Mouse (Mus musculus) intestine, embryonic 16.5 days (tissue): ENCODE measurements around the gene Cfap61. TPM values are rescaled to one million over a fixed set of nuclear protein-coding genes. Genes with fewer than 3 reads are reported as not detected.

Experiments
- ATAC-seq: fragments of 200-750 bp; cut with Nextera tagmentation; 2 replicates; pipeline ENCODE4 v1.8.0; 2017; ENCODE audit warnings: moderate TSS enrichment, moderate library complexity
- H3K27ac ChIP-seq: fragments of 300-500 bp; sonication (generic); 2 replicates; pipeline ENCODE4 v1.5.1; 2014; ENCODE audit warnings: mild to moderate bottlenecking, low read length
- H3K27me3 ChIP-seq: fragments of 300-500 bp; sonication (generic); replicated peaks from 2 replicates; pipeline ENCODE4 v1.6.1; 2014; ENCODE audit warnings: low read length, control low read depth, mixed read lengths; ENCODE audit not compliant: control insufficient read depth, insufficient read depth
- H3K36me3 ChIP-seq: fragments of 300-500 bp; sonication (generic); 2 replicates; pipeline ENCODE4 v1.6.1; 2014; ENCODE audit warnings: low read length, control low read depth; ENCODE audit not compliant: control insufficient read depth, insufficient read depth
- H3K4me1 ChIP-seq: fragments of 300-500 bp; sonication (generic); 2 replicates; pipeline ENCODE4 v1.6.1; 2014; ENCODE audit warnings: low read length, control low read depth, mixed read lengths; ENCODE audit not compliant: control insufficient read depth, insufficient read depth
- H3K4me2 ChIP-seq: fragments of 300-500 bp; sonication (generic); 2 replicates; pipeline ENCODE4 v1.6.1; 2014; ENCODE audit warnings: low read depth, low read length, control low read depth
- H3K4me3 ChIP-seq: fragments of 300-500 bp; sonication (generic); 2 replicates; pipeline ENCODE4 v1.5.1; 2014; ENCODE audit warnings: mild to moderate bottlenecking, low read length
- H3K9ac ChIP-seq: fragments of 300-500 bp; sonication (generic); 2 replicates; pipeline ENCODE4 v1.6.1; 2014; ENCODE audit warnings: low read depth, low read length
- H3K9me3 ChIP-seq: fragments of 300-500 bp; sonication (generic); 2 replicates; pipeline ENCODE4 v1.6.1; 2016; ENCODE audit warnings: low read length, control low read depth; ENCODE audit not compliant: control insufficient read depth
- WGBS: fragments of 180-500 bp; shearing (Covaris S2); extraction: QIAGEN DNeasy Blood & Tissue Kit; methylation state at CpG from one replicate; pipeline ENCODE4 v1.1.7; 2014; 5-methylcytosine and 5-hydroxymethylcytosine counted together
- polyA plus RNA-seq: library from polyadenylated mRNA; unstranded; fragments of >200 nt; fragmentation: Nextera tagmentation; extraction: Ambion mirVana; gene quantifications from 2 replicates; pipeline ENCODE4 v1.2.1, GENCODE M21; 2015

The Cfap61 gene
- polyA plus RNA-seq, 1 experiment from 2014 or later = 0.51 TPM

DNA sequence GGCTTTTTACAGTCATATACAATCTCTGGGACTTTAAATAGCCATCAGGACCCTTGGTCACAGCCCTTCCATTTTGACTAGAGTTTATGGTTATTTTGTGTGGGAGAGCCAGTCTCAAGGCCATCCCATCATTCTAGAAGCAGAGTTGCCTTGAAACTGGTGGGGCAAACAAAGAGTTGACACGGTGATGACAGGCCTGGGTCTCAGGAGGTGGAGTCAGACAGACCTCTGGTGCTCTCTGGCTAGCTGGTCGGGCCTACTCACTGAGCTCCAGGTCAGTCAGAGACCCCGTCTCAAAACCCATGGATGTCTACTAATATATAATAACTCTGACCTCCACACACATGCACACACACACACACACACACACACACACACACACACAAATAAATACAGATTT lies 206.1 kb downstream of the Cfap61 start:
- H3K4me1 ChIP-seq = no peaks in the 10 kb centered on the region
- no peak for ATAC-seq
- no peaks in the 10 kb centered on the region for H3K9me3 ChIP-seq
- no peak overlapping the region for H3K4me3 ChIP-seq
- no peaks in the 10 kb centered on the region for H3K27me3 ChIP-seq
- no peak overlapping the region for H3K9ac ChIP-seq
- no peak overlapping the region for H3K4me2 ChIP-seq
- H3K27ac ChIP-seq = no peak overlapping the region
- H3K36me3 ChIP-seq = no peaks in the 10 kb centered on the region
- 85% methylated on average over 3 of the region's 3 CpGs for WGBS

DNA sequence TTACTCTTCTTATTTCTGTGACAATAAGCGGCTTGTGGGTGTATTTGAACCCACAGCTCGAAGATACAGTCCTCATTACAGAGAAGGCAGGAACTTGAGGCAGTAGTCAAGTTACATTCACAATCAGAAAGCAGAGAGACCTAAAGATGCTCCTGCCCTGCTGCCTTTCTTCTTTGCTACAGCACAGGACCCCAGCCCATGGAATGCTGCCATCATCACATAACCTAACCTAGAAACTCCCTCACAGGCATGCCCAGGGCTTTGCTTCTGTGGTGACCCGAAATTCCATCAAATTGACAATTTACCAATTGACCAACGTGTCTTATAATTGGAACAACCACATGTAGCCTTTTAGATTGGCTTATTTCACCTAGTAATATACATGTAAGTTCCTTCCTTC lies 212.7 kb downstream of the Cfap61 start:
- H3K4me2 ChIP-seq = no peak overlapping the region
- no peak overlapping the region for H3K27ac ChIP-seq
- no peak for ATAC-seq
- H3K4me1 ChIP-seq = no peaks in the 10 kb centered on the region
- H3K9ac ChIP-seq = no peak overlapping the region
- H3K36me3 ChIP-seq = no peaks in the 10 kb centered on the region
- 78% methylated on average over 4 of the region's 4 CpGs for WGBS
- H3K4me3 ChIP-seq = no peak overlapping the region
- H3K9me3 ChIP-seq = no peaks in the 10 kb centered on the region
- no peaks in the 10 kb centered on the region for H3K27me3 ChIP-seq

DNA sequence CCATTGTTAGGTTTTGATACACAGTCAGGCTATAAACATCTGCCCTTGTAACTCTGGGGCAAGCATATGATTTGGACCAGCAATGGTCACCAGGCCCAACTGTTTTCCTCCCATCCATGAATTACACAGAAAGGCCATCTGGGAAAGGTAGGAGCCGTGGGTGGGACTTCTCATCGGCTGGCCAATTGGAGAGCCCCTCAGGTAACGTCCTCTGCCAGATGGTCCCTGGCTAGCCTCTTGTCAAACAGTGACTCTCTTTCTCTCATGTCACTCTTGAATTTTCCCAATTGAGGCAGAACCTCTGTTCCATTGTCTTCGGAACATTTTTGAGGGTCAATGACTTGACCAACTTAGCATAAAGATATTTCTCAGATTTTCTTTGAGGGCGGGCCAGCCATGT lies 213.2 kb downstream of the Cfap61 start:
- H3K27ac ChIP-seq = no peak overlapping the region
- H3K9me3 ChIP-seq = no peaks in the 10 kb centered on the region
- H3K4me3 ChIP-seq = no peak overlapping the region
- H3K36me3 ChIP-seq = no peaks in the 10 kb centered on the region
- H3K4me2 ChIP-seq = no peak overlapping the region
- no peaks in the 10 kb centered on the region for H3K4me1 ChIP-seq
- 88% methylated on average over 5 of the region's 5 CpGs for WGBS
- H3K9ac ChIP-seq = no peak overlapping the region
- H3K27me3 ChIP-seq = no peaks in the 10 kb centered on the region
- ATAC-seq = no peak

DNA sequence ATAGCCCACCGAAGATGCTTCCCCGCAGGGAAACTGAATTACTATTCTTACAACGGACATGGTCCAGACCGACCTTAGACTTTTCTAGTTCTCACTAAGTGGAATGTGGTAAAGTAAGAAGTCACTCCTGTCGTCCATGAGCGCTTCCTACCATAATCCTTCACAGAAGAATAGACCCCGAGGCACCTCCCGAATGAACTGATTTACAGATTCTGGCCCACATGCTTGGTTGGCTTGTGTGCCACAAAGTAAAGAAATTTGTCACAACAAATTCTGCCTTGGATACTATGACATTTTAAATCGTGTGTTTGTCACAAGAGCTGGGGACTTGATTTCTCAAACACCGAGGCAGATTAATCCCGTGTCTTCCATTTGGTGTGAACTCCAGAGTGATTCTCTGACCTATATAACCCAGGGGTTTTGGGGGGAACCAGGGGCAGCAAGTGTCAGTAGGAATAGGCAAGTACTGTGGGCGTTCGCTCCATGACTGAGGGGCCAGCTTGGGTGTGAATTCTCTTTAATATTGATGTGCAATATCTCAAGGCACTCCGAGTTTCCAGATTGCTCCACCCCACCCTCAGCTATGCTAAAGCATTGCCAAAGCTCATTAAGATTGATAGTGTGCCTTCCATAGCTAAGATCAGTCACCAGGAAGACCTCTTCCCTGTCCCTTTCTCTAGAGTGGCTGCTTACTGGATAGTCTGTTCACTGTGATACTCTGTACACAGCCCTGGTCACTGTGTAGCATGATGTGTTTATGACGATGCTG lies 214.8 kb downstream of the Cfap61 start:
- WGBS = 90% methylated on average over 15 of the region's 15 CpGs

DNA sequence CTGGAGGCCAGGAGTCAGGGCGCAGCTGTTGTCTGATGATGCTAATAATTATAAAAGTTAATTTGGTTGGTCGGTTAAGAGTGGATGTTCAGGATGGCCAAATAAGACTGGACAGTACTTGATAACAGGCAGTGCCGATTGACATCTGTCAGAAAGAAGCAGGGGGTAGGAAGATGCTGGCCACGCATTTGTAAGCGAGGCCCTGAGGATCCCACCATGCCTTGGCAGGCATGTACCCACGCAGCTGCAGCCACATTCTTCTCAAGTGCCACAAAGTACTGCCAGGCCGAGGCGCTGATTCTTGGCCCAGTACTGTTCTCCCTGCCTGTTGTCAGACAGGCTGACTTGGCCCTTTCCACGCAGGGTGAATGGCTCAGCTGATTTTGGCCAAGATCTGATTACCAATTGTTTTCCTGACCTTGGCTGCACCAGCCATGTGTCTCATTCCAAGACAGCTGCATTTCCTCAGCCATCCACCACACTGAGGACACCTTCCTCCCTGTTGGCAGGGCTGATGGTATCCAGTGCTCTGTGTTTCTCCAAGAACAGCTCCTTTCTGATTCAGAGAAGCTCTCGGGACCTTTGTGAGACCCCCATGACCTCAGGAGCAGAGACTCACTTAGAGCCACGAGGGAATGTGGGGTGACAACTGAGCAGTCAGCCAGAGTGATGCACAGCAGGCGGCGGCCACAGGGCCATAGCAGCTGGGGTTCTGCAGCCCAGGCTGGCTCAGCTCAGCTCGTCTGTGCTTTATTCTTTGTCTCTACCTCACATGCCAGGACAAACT lies 233.6 kb downstream of the Cfap61 start:
- no peaks in the 10 kb centered on the region for H3K27me3 ChIP-seq
- WGBS = 58% methylated on average over 14 of the region's 14 CpGs
- no peak overlapping the region for H3K4me3 ChIP-seq
- ATAC-seq = no peak
- no peak overlapping the region for H3K9ac ChIP-seq
- H3K4me2 ChIP-seq = no peak overlapping the region
- H3K36me3 ChIP-seq = no peaks in the 10 kb centered on the region
- no peaks in the 10 kb centered on the region for H3K9me3 ChIP-seq
- no peaks in the 10 kb centered on the region for H3K4me1 ChIP-seq
- no peak overlapping the region for H3K27ac ChIP-seq

More for the DNA sequence above, 214.8 kb downstream of the Cfap61 start:
- ATAC-seq = no peak
- no peaks in the 10 kb centered on the region for H3K4me1 ChIP-seq
- no peak overlapping the region for H3K27ac ChIP-seq
- H3K4me3 ChIP-seq = no peak overlapping the region
- H3K9me3 ChIP-seq = no peaks in the 10 kb centered on the region
- H3K27me3 ChIP-seq = no peaks in the 10 kb centered on the region
- no peaks in the 10 kb centered on the region for H3K36me3 ChIP-seq
- no peak overlapping the region for H3K4me2 ChIP-seq
- H3K9ac ChIP-seq = no peak overlapping the region

DNA sequence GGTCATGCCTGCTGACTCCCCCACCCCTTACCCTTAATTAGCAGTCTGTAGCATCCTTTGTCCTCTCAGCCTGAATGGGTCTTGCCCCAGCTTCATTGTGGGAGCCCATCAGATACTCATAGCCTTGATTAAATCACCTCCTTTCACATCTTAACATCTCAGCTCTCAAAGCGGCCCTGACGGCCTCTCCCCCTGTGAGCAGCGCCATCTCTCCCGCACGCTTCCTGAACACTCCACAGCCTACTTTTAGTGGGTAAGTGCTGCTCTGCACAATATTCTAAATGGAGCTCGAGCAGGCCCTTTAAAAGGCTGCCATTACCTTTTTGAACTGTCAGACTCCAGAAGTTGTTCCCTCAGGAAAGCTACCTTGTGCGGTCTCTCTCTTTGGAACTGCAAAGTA lies 234.9 kb downstream of the Cfap61 start:
- H3K36me3 ChIP-seq = no peaks in the 10 kb centered on the region
- no peak overlapping the region for H3K27ac ChIP-seq
- no peak overlapping the region for H3K4me2 ChIP-seq
- H3K4me1 ChIP-seq = no peaks in the 10 kb centered on the region
- 77% methylated on average over 7 of the region's 7 CpGs for WGBS
- H3K9ac ChIP-seq = no peak overlapping the region
- no peak for ATAC-seq
- no peak overlapping the region for H3K4me3 ChIP-seq
- no peaks in the 10 kb centered on the region for H3K9me3 ChIP-seq
- H3K27me3 ChIP-seq = no peaks in the 10 kb centered on the region

DNA sequence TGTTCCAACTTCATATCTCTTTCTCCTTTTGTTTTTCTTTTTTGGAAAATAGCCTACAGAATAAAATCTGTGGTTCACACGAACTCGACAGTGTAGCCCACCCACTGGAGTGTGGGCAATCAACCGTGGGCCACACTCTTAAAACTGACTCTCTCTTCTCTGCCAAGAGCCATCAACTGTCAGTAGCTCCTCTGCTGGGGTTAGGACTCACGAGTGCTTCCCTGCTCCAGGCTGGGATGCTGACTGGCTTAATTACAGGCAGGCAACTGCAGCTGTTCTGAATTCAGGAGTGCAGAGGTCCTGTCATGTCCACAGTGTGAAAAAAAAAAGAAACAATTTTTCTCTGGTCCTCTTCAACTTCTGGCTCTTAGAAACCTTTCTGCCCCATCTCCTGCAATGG lies 237.5 kb downstream of the Cfap61 start:
- WGBS = 65% methylated on average over 4 of the region's 4 CpGs
- Histone ChIP-seq H3K9me3 (no peaks in the 10 kb centered on the region), H3K36me3 (no peaks in the 10 kb centered on the region), H3K27me3 (no peaks in the 10 kb centered on the region), H3K27ac (no peak overlapping the region), H3K9ac (no peak overlapping the region), H3K4me1 (no peaks in the 10 kb centered on the region), H3K4me3 (no peak overlapping the region), H3K4me2 (no peak overlapping the region)
- ATAC-seq = no peak

DNA sequence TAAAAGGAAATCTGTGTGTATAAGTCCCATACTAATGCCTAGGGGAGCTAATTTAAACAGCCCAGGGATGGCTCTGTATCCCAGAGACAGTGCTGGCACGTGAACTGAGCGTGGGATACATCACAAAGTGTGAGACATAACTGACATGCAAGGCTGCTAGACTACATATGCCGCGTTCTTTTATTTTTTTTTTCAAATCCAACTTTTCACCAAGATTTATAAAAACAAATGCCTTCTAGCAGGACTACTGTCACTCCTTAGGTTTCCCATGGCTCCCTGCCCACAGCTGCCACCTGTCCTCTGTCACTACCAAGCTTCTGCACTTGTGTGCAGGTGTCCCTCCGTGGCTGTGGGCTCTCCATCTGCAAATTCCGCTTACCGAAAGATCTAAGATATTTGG lies 239.6 kb downstream of the Cfap61 start:
- Histone ChIP-seq H3K9me3 (no peaks in the 10 kb centered on the region), H3K27me3 (no peaks in the 10 kb centered on the region), H3K27ac (no peak overlapping the region), H3K4me3 (no peak overlapping the region), H3K4me2 (no peak overlapping the region), H3K4me1 (no peaks in the 10 kb centered on the region), H3K9ac (no peak overlapping the region), H3K36me3 (no peaks in the 10 kb centered on the region)
- 82% methylated on average over 7 of the region's 7 CpGs for WGBS
- ATAC-seq = no peak

DNA sequence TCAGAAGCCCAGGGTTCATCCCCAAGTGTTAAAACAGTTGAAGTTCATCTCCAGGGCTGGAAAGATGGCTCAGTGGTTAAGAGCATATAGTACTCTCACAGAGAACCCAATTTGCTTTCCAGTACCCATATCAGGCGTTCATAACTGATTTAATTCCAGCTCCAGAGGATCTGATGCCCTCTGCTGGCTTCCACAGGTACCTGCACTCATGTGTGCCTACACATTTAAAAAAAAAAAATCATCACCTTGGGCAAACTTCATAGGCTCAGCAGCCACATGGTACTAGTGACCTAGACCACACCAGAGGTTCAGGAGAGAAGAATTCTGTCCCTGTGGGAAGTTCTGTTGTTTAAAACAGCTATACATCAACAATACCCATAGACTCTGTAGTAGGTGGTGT lies 244.1 kb downstream of the Cfap61 start:
- no peak overlapping the region for H3K27ac ChIP-seq
- no peaks in the 10 kb centered on the region for H3K36me3 ChIP-seq
- no peaks in the 10 kb centered on the region for H3K4me1 ChIP-seq
- ATAC-seq = no peak
- WGBS = 67% methylated on average over 1 of the region's 1 CpGs
- H3K9ac ChIP-seq = no peak overlapping the region
- H3K4me2 ChIP-seq = no peak overlapping the region
- no peak overlapping the region for H3K4me3 ChIP-seq
- no peaks in the 10 kb centered on the region for H3K9me3 ChIP-seq
- H3K27me3 ChIP-seq = no peaks in the 10 kb centered on the region
